Mouse (Mus musculus): Measurements from ENCODE around the gene Abca3.

- TF ChIP-seq CTCF (IDR thresholded peaks at IDR 0.05; ENCODE audit: low read depth): no peak
- TF ChIP-seq EP300 (IDR thresholded peaks at IDR 0.05; ENCODE audit: low read depth): no peak
Measured at GRCm38 (mm10) chr17:24361291-24361690, 9.5 kb downstream of the Abca3 start.

Data from liver, postnatal 0 days (tissue).